Comparison of ENCODE assay signal across 9 mouse cellular contexts in the genomic region with DNA sequence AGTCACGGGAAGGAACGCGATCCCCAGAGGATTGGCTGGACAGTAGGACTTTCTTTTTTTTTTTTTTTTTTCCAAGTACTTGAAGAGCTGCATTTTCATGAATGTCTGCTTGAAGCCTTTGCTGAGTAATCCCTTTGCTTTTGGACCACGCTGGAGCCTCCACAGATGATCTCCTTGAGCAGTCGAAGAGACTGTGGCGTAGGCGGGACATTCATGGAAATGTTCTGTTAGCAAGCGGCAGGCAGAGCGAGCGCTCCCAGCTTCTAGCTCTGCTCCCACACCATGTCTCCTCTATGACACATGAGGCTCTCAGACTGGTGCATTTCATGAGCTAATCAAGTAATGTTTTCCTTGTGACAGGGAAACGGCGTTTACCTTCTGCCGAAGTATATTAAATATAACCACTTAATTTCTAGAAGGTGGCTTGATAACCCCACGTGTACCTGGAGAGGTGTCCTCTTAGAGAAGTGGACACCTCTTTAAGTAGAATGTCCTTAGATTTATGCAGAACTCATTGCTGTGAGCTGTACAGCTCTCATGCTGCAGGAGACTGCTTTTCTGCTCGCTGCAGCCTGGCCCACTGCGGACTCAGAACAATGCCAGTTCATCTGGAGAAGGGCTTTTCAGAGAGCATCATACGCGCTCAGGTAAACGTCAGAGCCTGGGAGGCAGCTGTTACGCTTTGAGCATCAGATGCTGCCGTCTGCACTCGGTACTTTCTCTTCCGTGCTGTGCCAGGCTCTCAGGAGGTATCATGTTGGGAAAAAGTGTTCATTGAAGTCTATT.
DNase-seq lines count a peak whose midpoint lies in the region; ATAC-seq lines count a peak whose summit lies in the region.
"Had no signal": no experiment of that assay in that cellular context is flagged by ENCODE, and none has a peak within 500 bp of the region (broad histone marks: within the 10 kb centered on the region; RNA-seq: fewer than 3 reads in every experiment).

No protein-coding gene starts in this region.

- ATAC-seq in kidney, embryonic 15.5 days (replicated peaks; ENCODE audit: low FRiP score): no peak
- ATAC-seq in frontal cortex, adult (ENCODE audit: low TSS enrichment): peak; percentile 97
- ATAC-seq in midbrain, embryonic 16.5 days: no peak
- ATAC-seq in activated CD4-positive, CD25-positive, alpha-beta regulatory T cell, adult 4 months: no peak

- no peak overlapping the region for H3K9ac ChIP-seq in kidney, embryonic 15.5 days
- H3K9ac ChIP-seq in midbrain, embryonic 16.5 days (ENCODE audit: low read depth, low read length): no peak overlapping the region

- 71% methylated on average over 23 of the region's 23 CpGs for WGBS in kidney, embryonic 15.5 days
- 48% methylated on average over 23 of the region's 23 CpGs for WGBS in midbrain, embryonic 16.5 days

- H3K27ac ChIP-seq in kidney, embryonic 15.5 days: peak overlapping the region; percentile 62; the same call in 1 of the 2 replicates
- peak overlapping the region; percentile 50 for H3K27ac ChIP-seq in midbrain, embryonic 16.5 days (ENCODE audit: low read length)

- no peaks in the 10 kb centered on the region for H3K27me3 ChIP-seq in kidney, embryonic 15.5 days
- H3K27me3 ChIP-seq in midbrain, embryonic 16.5 days (ENCODE audit: control insufficient read depth, insufficient read depth, low read depth, low read length): no peaks in the 10 kb centered on the region

- no peaks in the 10 kb centered on the region for H3K36me3 ChIP-seq in kidney, embryonic 15.5 days
- H3K36me3 ChIP-seq in midbrain, embryonic 16.5 days (ENCODE audit: control insufficient read depth, insufficient read depth, low read length): no peaks in the 10 kb centered on the region

- H3K4me1 ChIP-seq in kidney, embryonic 15.5 days: peaks cover 33% of the 10 kb centered on the region
- peaks cover 21% of the 10 kb centered on the region for H3K4me1 ChIP-seq in midbrain, embryonic 16.5 days (ENCODE audit: control insufficient read depth, insufficient read depth, low read length)

- no peak for DNase-seq in kidney, adult 9 months
- peak; percentile 82 for DNase-seq in layer of hippocampus, adult 11-12 months (ENCODE audit: low spot score)
- DNase-seq in yolk sac, embryonic 10.5 days (ENCODE audit: low spot score): no peak
- no peak for DNase-seq in adrenal gland, postnatal 10 days
- DNase-seq: embryo, embryonic 11 days had no signal

- H3K4me2 ChIP-seq in kidney, embryonic 15.5 days: peak overlapping the region; percentile 18
- peak overlapping the region; percentile 12; the same call in 1 of the 2 replicates for H3K4me2 ChIP-seq in midbrain, embryonic 16.5 days (ENCODE audit: low read length)

- no peaks in the 10 kb centered on the region for H3K9me3 ChIP-seq in kidney, embryonic 15.5 days (replicated peaks)
- H3K9me3 ChIP-seq in midbrain, embryonic 16.5 days (replicated peaks; ENCODE audit: control insufficient read depth, low read length, poor library complexity, severe bottlenecking): no peaks in the 10 kb centered on the region

- H3K4me3 ChIP-seq in kidney, embryonic 15.5 days (replicated peaks): no peak overlapping the region
- no peak overlapping the region for H3K4me3 ChIP-seq in midbrain, embryonic 16.5 days (ENCODE audit: low read depth, low read length)
